Mouse (Mus musculus): ENCODE data around the gene Myo5a.

DNA sequence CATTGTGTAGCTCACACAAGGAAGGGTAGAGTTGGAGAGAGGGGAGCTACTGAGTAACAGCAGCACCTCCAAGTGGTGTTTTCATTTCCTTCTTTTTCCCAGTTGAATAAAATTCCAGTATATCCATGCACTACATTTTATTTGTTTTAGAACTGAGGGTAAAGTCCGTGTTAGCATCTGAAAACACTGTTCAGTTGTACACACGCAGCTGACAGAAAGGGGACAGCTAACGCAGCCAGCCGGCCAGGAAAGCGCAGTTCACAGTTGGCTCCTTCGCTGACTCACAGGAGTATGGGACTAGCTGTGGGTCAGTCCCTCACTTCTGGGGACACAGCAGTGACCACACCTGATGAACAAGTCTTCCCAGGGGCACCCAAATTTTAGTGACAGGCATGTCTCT lies 196.3 kb downstream of the Myo5a start:
- no peak for TF ChIP-seq CTCF (IDR thresholded peaks at IDR 0.05; ENCODE audit: low read depth)
- no peak for TF ChIP-seq EP300 (IDR thresholded peaks at IDR 0.05; ENCODE audit: low read depth)
